Mouse (Mus musculus) midbrain, embryonic 16.5 days (tissue): ENCODE measurements around the gene Nln. TPM values are rescaled to one million over a fixed set of nuclear protein-coding genes. Genes with fewer than 3 reads are reported as not detected.

Experiments used
- ATAC-seq: fragments of 200-750 bp; cut with Nextera tagmentation; 2 replicates; pipeline ENCODE4 v1.8.0; 2017; ENCODE audit warnings: moderate TSS enrichment
- H3K27ac ChIP-seq: fragments of 300-500 bp; sonication (generic); 2 replicates; pipeline ENCODE4 v1.5.1; 2014; ENCODE audit warnings: mild to moderate bottlenecking, low read length, mixed read lengths
- H3K27me3 ChIP-seq: fragments of 300-500 bp; sonication (generic); 2 replicates; pipeline ENCODE4 v1.6.1; 2014; ENCODE audit warnings: low read depth, low read length, mixed read lengths; ENCODE audit not compliant: control insufficient read depth, insufficient read depth
- H3K36me3 ChIP-seq: fragments of 300-500 bp; sonication (generic); 2 replicates; pipeline ENCODE4 v1.6.1; 2014; ENCODE audit warnings: mild to moderate bottlenecking, low read length, moderate library complexity, mixed read lengths; ENCODE audit not compliant: control insufficient read depth, insufficient read depth
- H3K4me1 ChIP-seq: fragments of 300-500 bp; sonication (generic); 2 replicates; pipeline ENCODE4 v1.6.1; 2014; ENCODE audit warnings: mild to moderate bottlenecking, low read length, mixed read lengths; ENCODE audit not compliant: control insufficient read depth, insufficient read depth
- H3K4me2 ChIP-seq: fragments of 300-500 bp; sonication (generic); 2 replicates; pipeline ENCODE4 v1.6.1; 2014; ENCODE audit warnings: mild to moderate bottlenecking, low read length, mixed read lengths
- H3K4me3 ChIP-seq: fragments of 300-500 bp; sonication (generic); 2 replicates; pipeline ENCODE4 v1.5.1; 2014; ENCODE audit warnings: low read depth, mild to moderate bottlenecking, low read length, moderate library complexity, mixed read lengths
- H3K9ac ChIP-seq: fragments of 300-500 bp; sonication (generic); 2 replicates; pipeline ENCODE4 v1.6.1; 2014; ENCODE audit warnings: low read depth, low read length, mixed read lengths
- H3K9me3 ChIP-seq: fragments of 300-500 bp; sonication (generic); replicated peaks from 2 replicates; pipeline ENCODE4 v1.6.1; 2014; ENCODE audit warnings: mild to moderate bottlenecking, low read length, mixed read lengths; ENCODE audit not compliant: control insufficient read depth, poor library complexity, severe bottlenecking
- WGBS: fragments of 180-500 bp; shearing (Covaris S2); extraction: QIAGEN DNeasy Blood & Tissue Kit; methylation state at CpG from one replicate; pipeline ENCODE4 v1.1.7; 2014; 5-methylcytosine and 5-hydroxymethylcytosine counted together
- polyA plus RNA-seq: library from polyadenylated mRNA; unstranded; fragments of >200 nt; fragmentation: Nextera tagmentation; extraction: Ambion mirVana; gene quantifications from 2 replicates; pipeline ENCODE4 v1.2.1, GENCODE M21; 2015

Nln gene
- polyA plus RNA-seq, 1 experiment from 2014 or later, result 76.3 TPM

GRCm38 (mm10) chr13:103975101-103975500, 134.3 kb downstream of the Nln start:
- Histone ChIP-seq H3K9me3 (no peaks in the 10 kb centered on the region), H3K4me3 (no peak overlapping the region), H3K36me3 (no peaks in the 10 kb centered on the region), H3K27me3 (no peaks in the 10 kb centered on the region), H3K9ac (no peak overlapping the region), H3K4me1 (no peaks in the 10 kb centered on the region), H3K4me2 (no peak overlapping the region), H3K27ac (no peak overlapping the region)
- 86% methylated on average over 10 of the region's 10 CpGs for WGBS
- ATAC-seq, result no peak

DNA sequence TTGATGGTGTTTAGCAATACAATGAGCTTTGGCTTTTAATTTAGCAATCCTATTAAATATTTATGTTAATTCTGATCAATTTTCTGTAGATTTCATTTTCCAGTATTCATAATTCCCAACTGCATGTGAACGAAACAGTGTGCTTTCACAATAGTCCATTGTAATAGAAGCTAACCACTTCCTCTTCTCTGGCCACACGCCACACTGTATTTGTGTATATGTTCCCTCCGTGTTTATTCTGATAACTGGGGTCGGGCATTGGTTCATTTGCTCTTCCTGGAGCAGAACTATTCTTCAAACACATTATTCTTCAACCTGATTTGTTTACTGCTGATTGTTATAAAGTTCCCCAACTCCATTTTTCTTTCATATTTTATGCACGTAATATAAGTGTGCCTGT, 135.4 kb downstream of the Nln start:
- Histone ChIP-seq H3K4me2 (no peak overlapping the region), H3K4me3 (no peak overlapping the region), H3K27me3 (no peaks in the 10 kb centered on the region), H3K27ac (no peak overlapping the region), H3K4me1 (0 out of 2 replicates have a peak, but pooled peaks cover 3% of the 10 kb centered on the region), H3K9ac (no peak overlapping the region), H3K36me3 (no peaks in the 10 kb centered on the region), H3K9me3 (no peaks in the 10 kb centered on the region)
- 79% methylated on average over 5 of the region's 5 CpGs for WGBS
- no peak for ATAC-seq

Other genes starting within 250 kb of the Nln start
- gene Erbin, start 189.1 kb downstream of the Nln start, polyA plus RNA-seq, result 6.3 and 7.7 TPM in 2 replicates
- 29.0 and 29.1 TPM in 2 replicates for gene Sgtb, start 127 bp upstream of the Nln start, polyA plus RNA-seq
- 51.6 and 61.1 TPM in 2 replicates for gene Trappc13, start 68.9 kb upstream of the Nln start, polyA plus RNA-seq
- gene Trim23, start 69.2 kb upstream of the Nln start, polyA plus RNA-seq, result 41.7 and 43.4 TPM in 2 replicates
- 9.6 and 10.6 TPM in 2 replicates for gene Cenpk, start 119.0 kb upstream of the Nln start, polyA plus RNA-seq
- 6.4 and 6.7 TPM in 2 replicates for gene Ppwd1, start 119.2 kb upstream of the Nln start, polyA plus RNA-seq
- 1.5 and 1.9 TPM in 2 replicates for gene Adamts6, start 178.2 kb upstream of the Nln start, polyA plus RNA-seq